Mouse (Mus musculus) thymus, postnatal 10 days (tissue): ENCODE measurements around the gene Ate1.
"Not testable (repeated sequence)": the region's sequence is repeated elsewhere in the genome, so short reads cannot be mapped to it uniquely, and the experiment has no call there.

Experiments
- DNase-seq, 2 experiments: peaks; one replicate each; pipeline ENCODE4 v3.0.0; 2021; ENCODE audit warnings: low spot score in 2 of 2

Gene Ate1

DNA sequence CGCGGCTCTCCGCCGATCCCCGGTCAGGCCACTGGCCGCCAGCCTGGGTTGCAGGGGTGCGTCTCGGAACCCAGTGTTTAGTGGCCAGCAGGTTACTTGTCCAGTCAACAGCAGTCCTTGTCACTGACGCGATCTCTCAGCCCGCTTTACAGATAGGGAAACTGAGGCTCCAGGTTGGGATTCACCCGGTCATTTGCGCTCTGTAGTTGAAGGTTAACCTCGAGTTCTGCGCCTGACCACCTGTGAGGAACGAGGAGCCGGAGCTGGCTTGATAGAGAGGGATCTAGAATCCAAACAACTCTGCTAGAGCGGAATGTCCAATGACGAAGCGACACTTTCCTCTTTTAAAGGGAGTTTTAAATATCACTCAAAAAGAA, at the start of gene Ate1:
Gene Ate1, minus strand, starts transcription at position 321 of the 377 bp plus-strand sequence.
- no peak for DNase-seq

DNA sequence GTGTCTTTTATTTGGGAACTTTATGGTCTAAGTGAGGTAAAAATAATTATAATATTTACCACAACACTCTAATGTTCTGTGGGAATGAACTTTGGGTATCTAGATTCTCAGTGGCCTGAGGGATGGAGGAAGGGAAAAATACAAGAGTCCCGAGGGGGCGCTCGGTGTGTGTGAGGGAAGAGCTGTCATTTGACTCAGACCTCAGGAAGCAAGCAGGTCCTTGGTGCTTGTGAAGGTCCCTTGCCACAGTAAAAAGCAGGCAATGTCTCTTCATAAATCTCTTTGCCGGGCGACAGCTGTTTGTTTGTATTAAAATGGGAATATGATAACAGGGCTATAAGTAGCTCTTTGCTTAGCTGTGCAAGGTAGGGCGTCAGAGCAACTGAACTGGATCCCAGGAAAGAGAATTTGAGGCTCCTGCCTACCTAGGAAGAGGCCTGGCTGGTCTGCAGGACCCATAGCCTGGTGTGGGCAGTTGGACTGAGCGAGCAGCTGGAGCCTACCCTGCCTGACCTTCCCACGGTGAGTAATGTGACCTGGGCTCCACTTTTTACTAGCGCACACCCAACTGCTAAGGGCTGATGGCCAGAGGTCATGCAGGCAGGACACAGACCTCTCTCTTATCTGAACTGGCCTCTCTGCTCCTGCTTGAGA, 48.7 kb upstream of the Ate1 start:
- no peak for DNase-seq

DNA sequence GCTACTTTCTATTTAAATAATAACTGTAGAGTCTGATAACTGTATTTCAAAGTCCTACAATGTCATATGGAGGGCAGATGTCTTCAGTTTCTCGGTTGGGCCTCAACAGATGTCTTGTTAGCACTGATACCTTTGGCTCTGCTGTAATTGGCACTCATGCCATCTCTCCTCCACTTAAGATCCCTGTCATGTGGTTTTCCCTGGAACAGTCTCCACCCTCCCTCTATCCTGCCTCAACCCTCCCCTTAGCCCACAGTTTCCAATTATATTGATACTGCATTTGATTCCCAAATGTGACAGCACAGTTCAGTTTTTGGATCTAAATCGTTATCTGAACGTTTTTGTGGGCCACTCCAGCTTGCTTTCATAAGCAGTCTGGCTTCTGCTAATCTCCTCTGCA, 44.4 kb upstream of the Ate1 start:
- DNase-seq, result no peak

DNA sequence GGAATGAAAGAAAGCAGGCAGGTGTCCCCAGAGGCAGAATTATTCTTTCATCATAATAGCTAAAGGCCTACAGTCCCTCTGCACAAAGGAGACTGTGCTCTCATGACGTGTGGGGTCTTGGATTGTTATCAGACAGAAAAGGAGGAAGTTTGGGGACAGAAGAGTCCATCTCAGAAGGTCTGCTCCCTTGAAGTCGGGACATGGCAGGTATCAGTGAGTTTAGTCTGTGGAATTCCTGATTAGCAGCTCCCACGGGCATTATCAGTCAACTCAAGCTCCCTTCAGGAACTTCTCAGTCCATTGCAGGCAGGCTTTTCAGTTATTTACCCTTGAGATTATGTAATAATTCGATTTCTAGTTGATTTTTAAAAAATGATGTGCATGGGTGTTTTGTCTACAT, 43.7 kb upstream of the Ate1 start:
- DNase-seq, result no peak

DNA sequence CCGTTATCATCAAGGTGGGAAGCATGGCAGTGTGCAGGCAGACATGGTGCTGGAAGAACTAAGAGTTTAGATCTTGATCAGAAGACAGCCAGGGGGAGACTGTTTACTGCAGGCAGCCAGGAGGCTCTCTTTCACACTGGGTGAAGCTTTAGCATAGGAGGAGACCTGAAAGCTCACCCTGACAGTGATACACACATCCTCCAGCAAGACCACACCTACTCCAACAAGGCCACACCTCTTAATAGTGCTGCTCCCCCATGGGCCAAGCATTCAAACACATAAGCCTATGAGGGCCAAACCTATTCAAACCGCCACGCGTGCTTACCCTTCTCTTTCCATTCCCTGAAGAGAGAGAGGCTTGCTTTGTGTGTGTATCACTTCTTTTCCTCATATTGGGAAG, 43.1 kb upstream of the Ate1 start:
- DNase-seq, result no peak

DNA sequence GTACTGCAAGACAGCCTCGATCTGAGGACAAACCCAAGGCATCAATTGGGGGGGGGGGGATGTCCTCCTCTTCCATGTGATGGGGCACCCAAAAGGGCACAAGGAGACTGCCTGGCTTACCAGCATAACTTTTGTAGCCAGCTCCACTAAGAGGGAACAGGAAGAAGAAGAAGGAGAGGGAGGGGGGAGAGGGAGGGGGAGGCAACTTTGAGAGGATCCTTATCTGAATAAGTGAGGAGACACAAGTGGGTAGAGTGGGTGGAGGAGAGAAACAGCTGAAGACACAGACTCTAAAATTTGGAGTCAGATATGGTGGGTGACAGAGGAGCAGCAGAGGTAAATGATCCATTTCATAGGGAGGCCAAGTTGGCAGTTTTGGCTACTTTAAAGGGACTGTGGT, 40.8 kb upstream of the Ate1 start:
- DNase-seq, result no peak

DNA sequence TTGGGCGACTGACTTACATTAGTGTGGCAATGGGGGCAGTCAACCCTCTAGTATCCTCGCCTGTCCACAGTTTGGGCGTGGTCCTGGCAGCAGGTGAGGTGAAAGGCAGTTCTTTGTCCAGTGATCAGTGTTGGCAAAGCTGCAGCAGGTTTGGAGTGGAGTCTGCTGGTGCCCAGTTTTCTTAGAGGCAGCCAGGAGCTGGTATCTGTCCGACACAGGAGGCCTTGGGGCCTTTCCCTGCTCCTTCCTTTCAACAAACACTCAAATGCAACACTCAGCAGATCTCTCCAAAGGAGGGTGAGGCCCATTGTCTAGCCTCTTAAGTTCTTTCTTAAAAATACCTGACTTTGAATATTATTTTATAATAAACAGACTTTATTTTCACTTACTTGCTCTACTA, 38.4 kb upstream of the Ate1 start:
- DNase-seq, result no peak

DNA sequence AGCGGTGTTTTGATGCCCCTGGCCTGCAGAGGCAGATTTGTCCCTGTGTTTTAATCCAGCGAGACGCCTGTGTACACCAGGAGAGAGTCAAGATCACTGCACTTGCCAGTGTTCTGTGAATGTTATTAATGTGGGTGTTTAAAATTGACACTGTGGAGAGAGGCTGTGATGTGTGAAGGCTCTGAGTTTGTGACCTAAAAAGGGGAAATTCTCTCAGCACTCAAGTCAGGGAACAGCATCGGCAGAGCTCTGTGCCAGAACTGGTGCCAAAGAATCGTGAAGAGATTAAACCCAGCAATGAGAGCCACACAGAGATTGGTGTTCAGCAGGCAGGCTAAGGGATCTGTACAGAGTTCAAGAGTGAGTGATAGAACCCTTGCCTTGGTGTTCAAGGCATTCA, 35.4 kb upstream of the Ate1 start:
- DNase-seq, result no peak

DNA sequence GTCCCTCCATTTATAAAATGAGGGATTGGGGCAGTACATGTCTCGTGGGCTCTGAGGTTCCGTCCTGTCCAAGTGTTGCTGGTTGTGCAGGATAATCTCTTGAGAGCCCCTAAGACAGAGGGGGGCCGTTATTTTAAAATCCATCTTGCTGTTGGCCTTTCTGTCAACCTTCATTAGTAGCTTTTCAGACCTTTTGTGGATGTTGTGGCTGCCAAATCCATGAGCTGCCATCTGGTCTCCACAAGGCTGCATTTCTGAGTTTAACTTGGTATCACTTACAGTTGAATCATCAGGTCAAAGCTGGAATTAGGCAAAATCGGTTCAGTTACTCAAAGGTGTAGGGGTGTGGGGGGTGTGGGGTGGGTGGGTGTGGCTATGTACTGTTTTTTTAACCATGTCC, 33.2 kb upstream of the Ate1 start:
- no peak for DNase-seq

DNA sequence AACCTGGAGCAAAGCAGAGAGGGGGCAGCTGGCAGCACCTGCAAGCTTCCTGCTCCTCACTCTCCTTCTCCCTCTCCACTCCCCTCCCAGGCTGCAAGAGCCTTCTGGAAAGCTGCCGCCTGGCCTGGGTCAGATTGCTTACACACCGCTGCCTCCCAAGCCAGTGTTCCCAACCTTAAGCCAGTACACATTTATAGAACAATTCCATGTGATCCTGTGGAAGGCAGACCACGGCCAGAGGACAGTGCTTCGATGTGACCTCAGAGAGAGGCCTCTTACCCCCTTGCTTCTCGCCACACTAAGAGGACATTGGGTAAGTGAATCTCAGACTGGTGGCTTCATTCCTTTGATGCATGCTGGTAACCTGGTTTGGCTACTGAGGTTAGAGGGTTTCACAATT, 32.6 kb upstream of the Ate1 start:
- DNase-seq, result no peak

DNA sequence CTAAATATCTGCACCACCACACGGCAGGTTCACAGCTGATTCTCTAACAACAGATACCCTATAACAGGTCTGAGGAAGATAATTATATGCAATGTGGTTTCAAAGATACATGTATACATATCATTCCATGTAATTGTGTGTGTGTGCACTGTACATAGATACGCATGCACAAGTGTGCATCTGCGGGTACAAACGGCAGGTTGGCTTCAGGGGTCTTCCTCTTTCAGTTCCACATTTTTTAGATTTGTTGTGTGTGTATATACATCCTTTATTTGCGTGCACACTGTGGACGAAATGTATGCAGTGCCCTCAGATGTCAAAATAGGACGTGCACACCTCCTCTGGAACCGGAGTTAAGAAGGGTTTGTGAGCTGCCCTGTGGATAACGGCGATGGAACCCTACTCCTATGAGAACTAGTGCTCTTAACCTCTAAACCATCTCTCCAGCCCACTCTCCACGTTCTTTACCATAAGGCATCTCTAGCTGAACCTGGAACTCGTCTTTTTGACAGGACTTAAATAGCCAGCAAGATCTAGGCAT, 27.5 kb upstream of the Ate1 start:
- no peak for DNase-seq

DNA sequence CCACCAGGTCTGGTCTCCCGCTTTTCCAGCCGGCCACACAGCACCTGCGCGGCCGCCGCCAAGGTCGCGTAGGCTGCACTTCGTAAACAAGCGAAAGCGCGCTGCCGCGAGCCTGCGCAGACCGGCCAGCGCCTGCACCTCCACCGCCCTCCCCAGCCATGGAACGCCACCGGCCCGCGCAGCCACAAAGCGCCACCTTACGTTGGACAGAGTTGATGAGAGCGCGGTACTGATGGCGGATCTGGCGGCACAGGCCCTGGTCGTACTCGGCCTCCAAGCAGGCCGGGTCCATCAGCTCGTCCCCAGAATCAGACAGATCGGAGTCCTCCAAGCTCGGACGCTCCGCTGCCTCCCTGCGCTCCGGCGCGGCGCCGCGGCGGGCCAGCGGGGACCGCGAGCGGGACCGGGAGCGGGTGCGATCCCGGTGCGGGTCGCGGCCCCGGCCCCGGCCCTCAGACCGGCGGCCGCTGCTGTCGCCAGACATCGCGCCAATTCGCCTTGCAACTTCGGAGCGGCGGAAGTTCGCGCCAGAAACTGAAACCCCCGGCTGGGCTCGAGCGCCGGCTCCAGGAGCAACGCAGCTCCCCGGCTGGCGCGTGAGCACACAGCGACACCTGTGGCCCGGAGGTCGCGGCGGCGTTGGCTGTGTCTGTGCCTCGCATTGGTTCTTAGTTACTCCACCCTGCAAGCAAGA, 26.8 kb upstream of the Ate1 start:
- peak; percentile 79 to 92 for DNase-seq

DNA sequence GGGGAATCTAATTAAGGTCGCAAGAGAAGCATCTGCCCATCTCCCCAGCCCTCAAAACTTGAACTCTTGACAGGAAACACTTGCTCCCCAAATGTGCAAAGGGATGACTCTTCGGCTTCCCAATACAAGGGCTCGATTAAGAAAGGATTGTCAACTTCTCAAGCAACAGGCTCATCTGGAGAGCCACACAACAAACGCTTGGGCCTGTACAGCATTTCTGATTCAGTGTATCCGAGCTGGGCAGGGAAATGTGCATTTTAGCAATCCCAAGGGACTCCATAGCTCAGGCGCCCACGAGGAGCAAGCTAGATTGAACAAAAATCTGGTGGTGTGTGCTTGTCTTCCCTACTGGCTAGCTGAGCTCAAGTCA, 26.2 kb upstream of the Ate1 start:
- DNase-seq, result no peak

DNA sequence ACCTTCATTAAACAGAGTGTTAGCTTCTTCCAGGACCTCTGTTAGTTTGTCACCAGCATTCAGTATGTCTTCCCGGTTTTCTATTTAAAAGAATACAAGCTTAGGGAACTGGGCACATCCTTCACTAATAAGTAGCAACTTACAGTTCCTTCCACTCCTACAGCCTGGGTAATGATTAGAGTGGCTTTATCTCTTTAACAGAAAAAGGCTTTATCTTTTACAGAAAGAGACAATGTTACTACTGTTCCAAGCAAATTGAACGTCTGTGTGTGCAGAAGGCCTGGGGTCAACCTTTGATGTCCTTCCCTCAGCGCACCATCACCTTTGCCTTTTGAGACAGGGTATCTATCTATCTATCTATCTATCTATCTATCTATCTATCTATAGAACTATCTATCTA, 25.7 kb upstream of the Ate1 start:
- DNase-seq, result no peak

DNA sequence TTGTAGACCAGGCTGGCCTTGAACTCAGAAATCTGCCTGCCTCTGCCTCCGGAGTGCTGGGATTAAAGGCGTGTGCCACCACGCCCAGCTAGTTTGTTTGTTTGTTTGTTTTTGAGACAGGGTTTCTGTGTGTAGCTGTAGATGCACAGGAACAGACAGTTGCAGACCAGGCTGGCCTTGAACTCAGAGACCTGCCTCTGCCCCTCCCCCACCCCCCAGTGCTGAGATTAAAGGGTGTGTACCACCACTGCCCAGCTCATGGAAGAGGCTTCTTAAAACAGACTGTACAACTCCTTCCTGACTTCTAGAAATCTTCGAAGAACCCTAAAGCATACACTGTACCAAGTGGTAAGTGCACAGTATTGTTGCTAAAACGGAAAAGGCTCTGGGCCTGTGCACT, 25.2 kb upstream of the Ate1 start:
- DNase-seq, result no peak

DNA sequence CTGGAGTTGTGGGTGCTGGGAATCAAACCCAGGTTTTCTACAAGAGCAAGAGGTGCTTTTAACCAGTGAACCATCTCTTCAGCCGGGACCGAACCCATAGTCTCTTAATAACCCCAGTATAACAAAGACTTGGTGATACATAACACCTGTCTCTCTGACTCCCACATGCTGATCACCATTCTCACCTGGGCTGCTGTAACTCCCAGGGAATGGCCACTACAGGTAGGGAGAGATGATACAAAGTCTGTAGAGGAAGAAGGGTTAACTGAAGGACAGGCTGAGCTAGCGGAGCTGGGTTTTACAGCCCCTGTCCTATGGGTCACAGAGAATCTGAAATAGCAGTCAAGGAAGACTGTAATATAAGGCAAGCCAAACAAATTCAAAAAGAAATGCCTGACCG, 23.0 kb upstream of the Ate1 start:
- no peak for DNase-seq

DNA sequence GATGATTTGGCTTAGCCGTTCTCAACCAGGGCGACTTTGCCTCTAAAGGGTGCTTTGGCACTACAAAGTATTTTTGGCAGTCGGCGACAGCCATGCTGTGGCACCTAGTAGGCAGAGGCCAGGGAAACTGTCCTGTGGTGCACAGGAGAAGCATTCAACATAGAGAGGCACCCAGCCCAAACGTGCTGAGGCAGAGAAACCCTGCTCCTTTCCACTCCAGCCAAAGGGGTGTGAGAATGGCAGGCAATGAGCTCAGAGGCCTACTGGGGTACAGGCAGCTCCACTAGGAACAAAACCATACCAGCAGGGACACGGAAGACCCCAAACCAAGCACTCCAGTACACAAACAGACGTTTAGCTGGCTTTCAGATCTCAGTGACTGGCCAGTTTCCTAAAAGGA, 20.0 kb upstream of the Ate1 start:
- DNase-seq, result no peak

DNA sequence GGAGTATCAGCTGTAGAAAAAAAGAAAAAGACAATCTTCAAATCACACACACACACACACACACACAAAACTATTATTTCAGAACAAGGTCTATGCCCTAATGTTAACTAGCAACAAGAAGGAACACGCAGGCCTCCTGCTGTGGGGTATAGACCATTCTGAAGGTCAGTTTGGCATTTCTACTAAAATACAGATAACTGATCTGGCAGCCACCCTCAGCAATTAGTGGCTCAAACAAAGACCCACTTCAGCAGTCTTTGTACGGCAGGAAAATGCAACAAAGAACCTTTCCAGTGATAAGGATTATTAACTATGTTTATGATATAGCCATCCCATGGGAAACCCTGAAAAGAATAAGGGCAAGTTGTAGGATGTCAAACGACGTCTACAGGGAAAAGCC, 16.9 kb upstream of the Ate1 start:
- no peak for DNase-seq

DNA sequence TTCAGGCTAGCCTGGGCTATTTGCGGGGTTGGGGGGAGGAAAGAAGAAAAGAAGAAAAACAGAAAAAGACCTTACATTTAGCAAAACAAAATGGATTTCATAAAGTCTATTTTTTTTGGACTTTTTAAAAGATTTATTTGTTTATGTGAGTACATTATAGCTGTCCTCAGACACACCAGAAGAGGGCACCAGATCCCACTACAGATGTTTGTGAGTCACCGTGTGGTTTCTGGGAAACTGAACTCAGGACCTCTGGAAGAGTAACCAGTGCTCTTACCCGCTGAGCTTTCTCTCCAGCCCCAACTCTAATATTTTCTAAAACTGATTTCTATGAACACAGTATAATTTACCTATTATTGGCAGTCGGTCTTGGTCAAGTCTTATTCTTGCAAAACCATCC, 15.0 kb upstream of the Ate1 start:
- no peak for DNase-seq

DNA sequence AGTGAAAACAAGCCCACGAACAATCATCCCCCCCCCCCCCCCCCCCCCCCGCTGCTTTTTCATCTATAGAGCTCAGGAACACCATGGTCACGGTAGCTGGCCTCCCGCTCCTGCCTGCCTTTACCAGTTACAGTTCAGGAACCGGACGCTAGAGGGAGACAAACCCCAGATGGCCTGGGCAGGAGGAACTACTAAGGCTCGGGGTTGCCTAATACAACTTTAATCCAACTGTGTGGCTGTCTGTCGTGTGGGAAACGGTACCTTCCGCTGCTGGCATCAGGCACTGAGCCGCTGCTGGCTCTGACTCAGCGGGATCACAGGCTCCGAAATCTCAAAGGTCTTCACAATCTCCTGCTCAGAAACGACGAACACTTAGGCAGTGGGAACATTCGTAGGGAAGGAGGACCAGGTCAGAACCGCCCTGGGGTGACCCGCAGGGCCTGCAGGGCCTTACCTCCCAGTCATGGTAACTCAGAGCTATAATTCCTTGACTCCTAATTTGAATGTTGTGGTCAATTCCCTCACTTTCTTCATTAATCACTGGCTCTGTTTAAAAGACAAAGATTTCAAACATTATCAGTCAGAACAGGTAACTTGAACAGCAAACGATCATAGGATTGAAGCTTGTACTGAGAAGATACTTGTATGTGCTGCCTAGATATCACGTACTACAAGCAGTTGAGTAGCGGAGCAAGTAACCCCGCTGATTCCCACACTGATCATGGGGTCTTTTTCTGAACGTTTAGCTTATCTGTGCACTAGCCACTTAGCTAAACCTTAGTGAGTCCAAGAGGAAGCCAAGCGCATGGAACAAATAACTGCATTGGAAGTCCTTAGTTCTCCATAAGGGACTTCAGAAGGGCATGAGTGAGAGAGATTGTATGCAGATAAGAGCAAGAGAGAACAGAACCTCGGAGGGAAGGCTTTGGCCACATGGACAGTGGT, 13.4 kb upstream of the Ate1 start:
- peak; percentile 50 to 84 for DNase-seq

DNA sequence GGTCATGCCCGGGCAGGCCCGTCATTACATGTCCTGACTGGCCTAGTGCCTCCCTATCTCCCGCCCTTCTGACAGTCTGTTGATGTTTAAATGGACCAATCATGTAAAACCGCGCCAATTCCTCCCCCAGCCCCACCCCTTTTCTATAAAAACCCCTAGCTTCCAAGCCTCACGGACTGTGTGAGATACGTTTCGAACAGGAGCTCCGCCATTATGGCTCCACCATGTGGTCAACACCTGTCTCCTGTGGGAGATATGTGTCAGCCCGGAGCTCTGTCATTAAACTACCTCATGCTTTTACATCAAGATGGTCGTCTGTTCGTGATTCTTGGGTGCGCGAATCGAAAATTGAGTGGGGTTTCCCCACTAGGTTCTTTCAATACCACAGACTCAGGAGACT, 11.0 kb upstream of the Ate1 start:
- not testable (repeated sequence) for DNase-seq

DNA sequence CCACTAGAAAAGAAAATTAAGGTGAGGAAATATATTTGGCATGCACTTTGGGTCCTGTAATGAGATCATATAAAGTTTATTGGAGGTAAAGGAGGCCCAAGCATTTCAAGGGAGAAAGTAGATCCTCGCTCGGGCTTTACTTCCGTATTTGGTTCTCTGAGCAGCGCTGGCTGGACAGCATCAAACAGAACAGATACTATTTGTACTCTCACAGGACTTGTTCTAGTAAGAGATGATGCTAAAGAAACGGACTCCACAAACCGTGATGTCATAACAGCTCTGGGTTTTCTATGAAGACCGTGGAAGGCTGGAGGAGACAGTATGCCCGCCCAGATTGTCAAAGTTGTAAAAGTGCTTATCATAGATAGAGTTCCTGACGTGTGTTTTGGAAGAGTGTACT, 7.1 kb upstream of the Ate1 start:
- no peak for DNase-seq

DNA sequence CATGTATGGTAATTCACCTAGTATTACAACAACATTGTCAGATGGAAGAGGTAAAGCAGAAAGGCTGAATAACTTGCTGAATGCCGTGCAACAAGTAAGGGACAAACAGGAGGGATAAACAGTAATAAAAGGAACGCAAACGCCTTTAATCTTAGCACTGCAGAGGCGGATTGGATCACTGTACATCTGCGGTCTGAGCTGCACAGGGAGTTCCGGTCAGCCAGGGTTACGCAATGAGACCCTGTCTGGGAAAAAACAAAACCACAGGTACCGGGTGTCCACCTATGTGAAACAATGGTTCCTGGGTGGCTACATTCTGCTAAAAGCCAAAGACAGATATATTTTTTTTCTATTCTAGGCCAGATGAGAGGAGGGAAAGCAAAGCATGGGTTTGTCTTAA, 3.3 kb upstream of the Ate1 start:
- no peak for DNase-seq
